Mouse (Mus musculus) embryo, embryonic 10 days (tissue): Measurements from ENCODE around the gene Cfb.

Experiments used
- DNase-seq: peaks from one replicate; pipeline ENCODE4 v3.0.0-alpha.2; 2015; ENCODE audit warnings: low spot score

Cfb gene

DNA sequence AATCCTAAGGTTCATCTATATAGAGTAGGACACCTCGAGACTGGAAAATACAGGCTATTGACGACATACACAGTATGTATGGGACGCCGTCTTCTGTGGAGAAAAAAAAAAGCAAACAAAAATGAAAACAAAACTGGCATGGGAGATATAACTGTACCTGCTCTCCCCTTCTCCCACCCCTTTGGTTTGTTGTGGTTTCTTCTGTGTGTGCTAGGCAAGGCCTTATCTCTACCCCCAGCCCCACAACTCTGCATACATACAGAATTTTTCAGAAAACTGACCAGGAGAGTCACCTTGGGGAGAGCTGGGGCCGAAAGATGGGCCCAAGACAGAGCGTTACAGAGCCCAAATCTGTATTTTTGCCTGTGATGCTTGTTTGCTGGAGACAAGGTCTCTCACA, 22.4 kb upstream of the Cfb start:
- no peak for DNase-seq

DNA sequence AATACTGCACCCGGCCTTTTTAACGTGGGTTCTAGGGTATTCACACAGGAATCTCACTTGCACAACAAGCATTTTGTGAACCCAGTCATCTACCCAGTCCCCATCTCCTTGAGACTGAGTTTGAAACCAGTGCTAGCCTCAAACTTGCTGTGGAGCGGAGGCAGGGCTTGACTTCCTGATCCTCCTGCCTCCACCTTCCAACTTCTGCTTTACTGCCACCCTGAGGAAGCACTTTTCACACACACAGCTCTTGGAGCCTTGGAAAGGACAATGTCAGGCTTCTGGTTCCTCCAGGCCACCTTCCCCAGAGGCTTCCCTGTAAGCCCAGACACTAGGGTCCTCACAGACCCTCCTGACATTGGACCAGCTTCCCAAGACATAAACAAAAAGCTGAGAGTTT, 21.0 kb upstream of the Cfb start:
- DNase-seq, result no peak

GRCm38 (mm10) chr17:34881683-34882310, 19.5 kb upstream of the Cfb start, which contains the start of gene Gm20547:
TSS of gene Gm20547 (minus strand) at chr17:34882042.
- no peak for DNase-seq

DNA sequence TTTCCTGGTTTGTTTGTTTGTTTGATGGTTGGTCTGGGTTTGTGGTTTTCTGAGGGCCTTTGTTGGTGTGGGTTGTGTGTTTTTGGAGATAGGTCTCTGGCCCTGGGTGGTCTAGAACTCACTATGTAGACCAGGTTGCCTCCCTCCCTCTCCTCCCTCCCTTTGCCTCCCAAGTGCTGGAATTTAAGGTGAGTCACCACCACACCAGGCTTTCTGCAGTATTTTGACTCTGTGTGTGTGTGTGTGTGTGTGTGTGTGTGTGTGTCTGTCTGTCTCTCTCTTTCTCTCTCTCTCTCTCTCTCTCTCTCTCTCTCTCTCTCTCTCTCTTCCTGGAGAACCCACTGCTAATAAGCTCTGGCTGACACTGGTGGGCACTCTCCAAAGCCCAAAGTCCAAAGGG, 18.8 kb upstream of the Cfb start:
- no peak for DNase-seq

DNA sequence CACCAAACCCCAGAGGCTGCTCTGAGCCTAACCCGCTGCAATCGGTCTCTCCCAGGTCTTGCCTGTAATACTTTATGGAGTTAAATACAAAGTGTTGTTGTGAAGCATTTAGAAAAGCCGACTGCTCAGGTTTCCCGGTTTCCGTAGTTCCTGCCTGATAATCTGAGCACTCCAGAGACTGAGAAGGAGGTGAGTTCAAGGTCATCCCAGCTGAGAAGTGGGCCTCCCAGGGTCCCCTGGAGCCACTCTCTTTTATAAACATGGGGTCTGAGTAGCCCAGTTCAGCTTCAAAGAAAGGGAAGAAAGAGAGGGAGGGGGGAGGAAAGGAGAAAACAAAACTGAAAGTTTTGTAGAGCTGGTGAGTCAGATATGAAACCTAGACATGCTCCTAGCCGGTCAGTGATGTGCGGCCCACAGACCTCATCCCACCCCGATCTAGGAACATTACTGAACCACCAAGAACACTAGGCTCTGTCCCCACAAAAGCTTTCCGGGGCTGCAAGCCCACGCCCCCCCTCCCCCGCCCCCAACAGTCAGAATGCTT, 17.1 kb upstream of the Cfb start, which contains the start of gene Zbtb12:
Zbtb12 (plus strand) TSS at position 148 of the 544 bp plus-strand sequence.
- no peak for DNase-seq

DNA sequence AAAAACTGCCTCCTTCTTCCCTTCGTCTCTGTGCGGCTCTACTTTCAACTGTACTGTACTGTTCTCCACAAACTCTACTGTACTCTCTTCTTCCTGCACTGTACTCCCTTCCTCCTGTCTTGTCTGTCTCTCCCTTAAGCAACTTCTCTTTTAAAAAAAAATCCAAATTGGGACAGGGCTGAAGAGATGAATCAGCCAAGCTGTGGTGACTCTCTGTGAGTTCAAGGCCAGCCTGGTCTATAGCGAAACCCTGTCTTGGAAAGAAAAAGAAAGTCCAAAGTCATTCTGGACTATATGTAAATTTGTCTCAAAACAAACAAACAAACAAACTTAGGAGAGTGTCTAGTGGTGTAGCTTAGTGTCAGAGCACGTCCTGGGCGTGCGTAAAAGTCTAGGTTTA, 12.0 kb upstream of the Cfb start:
- DNase-seq, result no peak

DNA sequence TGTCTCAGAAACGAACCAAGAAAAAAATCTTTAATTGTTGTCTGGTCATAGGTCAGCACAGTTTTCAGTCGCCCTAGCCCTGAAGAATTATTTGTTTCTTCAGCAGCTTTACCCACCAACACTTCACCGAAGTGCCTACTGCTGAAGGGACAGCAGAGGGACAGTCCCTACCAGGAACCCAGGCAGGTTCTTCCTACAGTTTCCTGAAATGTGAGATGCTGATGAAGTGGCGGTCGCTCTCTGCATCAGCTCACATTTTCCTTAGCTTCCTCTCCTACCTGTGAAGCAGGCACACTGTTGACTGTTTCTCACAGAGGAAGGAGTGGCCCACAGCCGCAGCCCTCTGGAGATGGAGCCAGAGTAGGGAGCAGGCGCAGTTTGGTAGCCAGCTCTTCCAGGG, 3.7 kb upstream of the Cfb start:
- DNase-seq, result no peak

- DNase-seq, result no peak
Measured at GRCm38 (mm10) chr17:34861704-34862415, 458 bp downstream of the Cfb start.

DNA sequence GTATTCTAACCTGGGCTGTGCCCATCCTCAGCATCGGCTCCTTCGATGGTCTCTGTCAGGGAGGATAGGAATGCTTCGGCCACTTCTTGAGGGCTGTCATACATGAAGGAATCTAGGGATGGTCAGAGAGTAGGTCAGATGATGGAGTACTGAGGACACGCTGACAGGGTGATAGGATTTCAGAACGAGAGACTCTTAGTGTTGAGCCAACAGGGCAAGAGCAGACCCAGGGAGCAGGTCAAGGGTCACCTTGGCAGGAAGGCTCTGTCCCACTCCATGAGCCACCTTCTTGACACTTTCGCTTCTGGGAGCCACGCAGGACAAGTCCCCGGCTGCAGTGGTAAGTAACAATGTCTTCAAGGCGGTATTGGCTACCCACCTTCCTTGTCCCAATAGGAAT, 1.8 kb downstream of the Cfb start:
- no peak for DNase-seq

DNA sequence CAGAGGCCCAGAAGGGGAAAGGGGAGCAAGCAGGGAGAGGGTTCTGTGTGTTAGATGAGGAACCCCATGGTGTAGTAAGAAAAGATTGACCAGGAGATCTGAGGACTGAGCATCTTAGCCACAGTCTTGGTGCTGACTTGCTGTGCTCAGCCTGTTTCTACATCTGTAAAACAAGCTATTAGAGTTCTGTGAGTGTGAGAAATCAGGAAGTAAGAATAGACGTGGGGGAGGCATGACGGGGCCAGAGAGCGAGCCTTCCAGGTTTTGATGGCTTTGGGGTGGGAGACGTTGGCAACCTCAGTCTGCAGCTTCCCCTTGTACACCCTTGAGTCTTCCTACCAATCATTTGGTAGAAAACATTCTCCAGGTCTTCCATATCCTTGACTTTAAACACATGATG, 3.6 kb downstream of the Cfb start:
- DNase-seq, result no peak

- DNase-seq, result peak; percentile 74
Measured at GRCm38 (mm10) chr17:34855825-34856224, 6.5 kb downstream of the Cfb start.

DNA sequence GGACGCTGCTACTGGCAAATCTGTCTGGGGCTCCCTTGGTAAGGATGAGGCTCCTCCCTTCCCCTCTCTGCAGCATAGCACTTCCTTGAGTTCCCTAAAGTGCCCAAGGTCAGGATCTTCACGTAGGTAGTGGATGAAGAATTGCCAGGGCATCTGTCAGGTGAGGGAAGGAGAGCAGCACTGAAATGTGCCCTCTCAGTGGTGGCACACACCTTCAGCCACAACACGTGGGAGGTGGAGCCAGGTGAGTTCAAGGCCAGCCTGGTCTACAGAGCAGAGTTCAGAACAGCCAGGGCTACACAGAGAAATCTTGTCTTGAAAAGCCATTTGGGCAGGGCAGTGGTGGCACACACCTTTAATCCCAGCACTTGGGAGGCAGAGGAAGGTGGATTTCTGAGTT, 7.6 kb downstream of the Cfb start:
- no peak for DNase-seq

DNA sequence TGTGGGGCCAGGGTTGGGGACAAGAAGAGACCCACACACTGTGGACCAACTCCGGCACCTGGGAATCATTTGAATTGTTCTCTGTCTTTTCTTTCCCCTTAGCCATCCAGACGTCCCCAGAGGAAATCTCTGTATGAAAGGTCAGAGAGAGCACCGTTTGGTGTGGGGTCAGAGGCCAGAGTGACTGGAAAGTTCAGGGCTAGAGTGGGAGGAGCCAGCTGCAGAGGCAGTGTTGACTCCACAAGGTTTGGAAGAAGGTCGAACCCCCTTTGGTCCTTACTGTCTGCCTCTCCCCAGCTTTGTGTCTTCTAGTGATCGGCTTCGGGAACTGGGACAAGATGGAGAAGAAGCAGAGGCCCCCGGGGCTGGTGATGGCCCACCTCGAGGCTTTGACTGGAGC, 8.8 kb downstream of the Cfb start:
- DNase-seq, result no peak

DNA sequence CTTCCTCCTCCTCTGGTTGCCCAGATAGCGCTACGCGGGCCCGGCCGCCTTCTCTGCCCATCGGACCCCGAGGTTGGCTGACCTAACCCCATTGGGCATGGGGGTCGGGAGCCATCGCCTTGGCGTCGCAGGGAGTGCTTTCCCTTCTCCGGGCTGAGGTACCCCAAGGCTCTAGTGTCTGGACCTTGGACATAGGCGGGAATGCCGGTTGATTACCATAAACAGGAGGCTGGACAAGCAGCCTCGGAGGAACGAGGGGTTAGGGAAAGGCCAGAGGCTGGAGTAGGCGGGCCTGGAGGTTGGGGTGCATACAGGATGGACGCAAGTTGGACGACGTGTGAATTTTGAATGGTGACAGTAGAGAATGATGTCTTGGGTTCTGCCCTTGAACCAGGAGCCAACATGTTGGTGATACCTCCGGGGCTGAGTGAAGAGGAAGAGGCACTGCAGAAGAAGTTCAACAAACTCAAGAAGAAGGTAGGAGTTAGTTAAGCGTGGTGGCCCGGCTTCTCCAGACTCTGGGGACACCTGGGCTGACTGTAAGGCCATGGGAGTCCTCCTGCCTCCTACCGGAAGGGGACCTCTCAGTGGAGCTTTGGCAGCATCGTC, 11.7 kb downstream of the Cfb start:
- no peak for DNase-seq

DNA sequence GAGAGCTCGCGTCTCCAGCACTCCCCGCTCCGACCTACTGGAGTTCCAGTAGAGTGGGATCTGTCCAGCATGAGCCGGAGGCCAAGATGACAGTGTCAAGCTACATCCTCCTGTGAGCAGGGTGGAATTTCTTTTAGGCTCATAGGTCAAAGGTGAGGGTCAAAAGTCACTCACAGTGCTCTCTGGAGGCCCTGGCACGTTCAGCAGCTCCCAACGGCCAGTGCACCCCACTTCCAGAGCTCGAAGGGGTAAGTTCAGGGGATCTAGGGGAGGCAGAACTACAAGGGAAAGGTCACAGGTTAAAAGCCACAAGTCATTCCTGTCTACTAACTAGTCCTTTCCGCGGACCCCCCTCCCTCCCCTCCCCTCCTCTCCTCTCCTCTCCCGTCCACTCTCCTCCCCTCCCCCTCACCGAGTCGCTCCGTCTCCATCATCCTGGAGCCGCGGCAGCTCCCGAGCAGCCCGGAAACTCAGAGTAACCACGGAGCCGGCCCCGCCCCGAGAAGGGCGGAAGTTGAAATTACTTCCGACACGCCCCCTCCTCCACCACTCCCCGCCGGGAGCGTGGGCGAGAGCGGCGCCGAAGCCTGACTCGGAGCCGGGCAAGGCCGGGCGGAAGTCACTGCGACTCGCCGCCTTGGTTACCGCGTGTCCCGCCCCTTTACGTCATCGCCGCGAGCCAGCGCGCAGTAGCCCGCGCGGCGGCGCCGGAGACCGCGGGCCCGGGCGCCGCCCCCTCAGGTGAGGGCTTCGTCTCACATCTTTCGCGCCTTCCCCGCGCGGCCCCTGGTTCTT, 12.4 kb downstream of the Cfb start, which contains the start of the genes Skiv2l and Nelfe:
Skiv2l (minus strand) TSS at position 489 of the 795 bp plus-strand sequence.
Nelfe (plus strand) TSS at position 670 of the 795 bp plus-strand sequence.
- peak; percentile 98 for DNase-seq

GRCm38 (mm10) chr17:34847615-34848014, 14.7 kb downstream of the Cfb start:
- no peak for DNase-seq

GRCm38 (mm10) chr17:34847192-34847591, 15.1 kb downstream of the Cfb start:
- DNase-seq, result no peak

GRCm38 (mm10) chr17:34844884-34845283, 17.4 kb downstream of the Cfb start:
- DNase-seq, result no peak

GRCm38 (mm10) chr17:34840736-34841307, 21.5 kb downstream of the Cfb start:
- no peak for DNase-seq

- no peak for DNase-seq
Measured at GRCm38 (mm10) chr17:34838785-34839184, 23.5 kb downstream of the Cfb start.

DNA sequence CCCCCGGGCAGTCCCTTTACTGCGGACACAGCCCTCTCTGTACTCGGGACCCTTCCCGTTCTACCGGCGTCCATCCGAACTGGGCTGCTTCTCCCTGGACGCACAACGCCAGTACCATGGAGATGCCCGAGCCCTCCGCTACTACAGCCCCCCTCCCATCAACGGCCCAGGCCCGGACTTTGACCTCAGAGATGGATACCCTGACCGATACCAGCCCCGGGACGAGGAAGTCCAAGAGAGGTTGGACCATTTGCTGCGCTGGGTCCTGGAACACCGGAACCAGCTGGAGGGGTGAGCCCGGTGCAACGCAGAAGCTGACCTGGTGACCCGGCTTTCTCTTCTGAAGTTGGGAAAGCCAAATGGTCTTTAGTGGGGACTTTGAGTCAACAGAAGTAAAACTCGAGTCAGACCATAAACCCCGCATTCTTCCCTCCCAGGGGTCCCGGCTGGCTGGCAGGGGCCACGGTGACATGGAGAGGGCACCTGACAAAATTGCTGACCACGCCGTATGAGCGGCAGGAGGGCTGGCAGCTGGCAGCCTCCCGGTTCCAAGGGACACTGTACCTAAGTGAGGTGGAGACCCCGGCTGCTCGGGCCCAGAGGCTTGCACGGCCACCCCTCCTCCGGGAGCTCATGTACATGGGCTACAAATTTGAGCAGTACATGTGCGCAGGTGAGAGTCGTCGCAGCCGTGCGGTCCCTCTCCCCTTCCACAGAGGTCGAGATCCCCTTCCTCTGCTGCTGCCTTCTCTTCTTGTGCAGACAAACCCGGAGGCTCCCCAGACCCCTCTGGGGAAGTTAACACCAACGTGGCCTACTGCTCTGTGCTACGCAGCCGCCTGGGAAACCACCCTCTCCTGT, 24.6 kb downstream of the Cfb start:
- no peak for DNase-seq
